Mouse (Mus musculus): Measurements from ENCODE around the gene Arap1. TPM values are rescaled to one million over a fixed set of nuclear protein-coding genes. Genes with fewer than 3 reads are reported as not detected.

The Arap1 gene
- total and polyA plus RNA-seq, 3 experiments, result 21.2 to 46.1 (median 38.5) TPM

- H3K4me2 ChIP-seq (ENCODE audit: insufficient read depth, low read depth, poor library complexity, severe bottlenecking), result 0 out of 2 replicates have a peak overlapping the region, but pooled peaks have one; percentile 74
- H3K27me3 ChIP-seq (replicated peaks), result no peaks in the 10 kb centered on the region
- no peak for DNase-seq (ENCODE audit: extremely low read depth)
- TF ChIP-seq ETS1 (conservative IDR thresholded peaks at IDR 0.05; ENCODE audit: low read depth, low read length) (peak; percentile 24; the same call in 1 of the 2 replicates), POLR2AphosphoS2 (IDR thresholded peaks at IDR 0.05; ENCODE audit: low read depth, low read length) (no peak)
- H3K4me1 ChIP-seq (ENCODE audit: control insufficient read depth in 1 of 2, insufficient read depth in 2 of 2), result peaks cover 43 to 75% of the 10 kb centered on the region in 2 experiments
- peaks cover 6% of the 10 kb centered on the region for H3K79me2 ChIP-seq (replicated peaks; ENCODE audit: control insufficient read depth, extremely low read depth, insufficient read depth, poor library complexity, severe bottlenecking)
- peaks cover 4 to 68% of the 10 kb centered on the region in 2 experiments for H3K36me3 ChIP-seq (replicated peaks in 1 of 2; ENCODE audit: control insufficient read depth in 1 of 2, insufficient read depth in 1 of 2, low read length in 1 of 2)
- H3K4me3 ChIP-seq (replicated peaks in 1 of 3; ENCODE audit: low read depth in 2 of 3, low read length in 2 of 3, poor library complexity in 1 of 3), result peak overlapping the region in 2 of 3 experiments; percentile 13 to 51
- dilution Hi-C loops (cut with MboI; ENCODE audit: extremely low pct_ligation_motif_present, extremely low pct_unique_long_range_greater_than_20kb, low sequenced_read_pairs) (no loop called here), in situ Hi-C loops (cut with MboI; ENCODE audit: low pct_ligation_motif_present, low pct_unique_long_range_greater_than_20kb, low sequenced_read_pairs) (loop anchor here (10.0 kb wide), 2 partner anchors 315 to 405 kb away; partner anchors contain the start of gene P2ry6)
- H3K9me3 ChIP-seq (replicated peaks; ENCODE audit: low read length), result no peaks in the 10 kb centered on the region
- H3K27ac ChIP-seq (ENCODE audit: insufficient read depth, low read depth), result no peak overlapping the region
- H3K9ac ChIP-seq (ENCODE audit: insufficient read depth, low read depth), result peak overlapping the region; percentile 93; the same call in 1 of the 2 replicates
Measured at GRCm38 (mm10) chr7:101379732-101380131, 31.9 kb downstream of the Arap1 start.

GRCm38 (mm10) chr7:101381512-101381911 lies 33.6 kb downstream of the Arap1 start:
- in situ Hi-C loops (cut with MboI; ENCODE audit: low pct_ligation_motif_present, low pct_unique_long_range_greater_than_20kb, low sequenced_read_pairs) (no loop called here), dilution Hi-C loops (cut with MboI; ENCODE audit: extremely low pct_ligation_motif_present, extremely low pct_unique_long_range_greater_than_20kb, low sequenced_read_pairs) (no loop called here)
- peaks cover 52 to 85% of the 10 kb centered on the region in 2 experiments for H3K4me1 ChIP-seq (ENCODE audit: control insufficient read depth in 1 of 2, insufficient read depth in 2 of 2)
- no peaks in the 10 kb centered on the region for H3K9me3 ChIP-seq (replicated peaks; ENCODE audit: low read length)
- TF ChIP-seq TCF12 (IDR thresholded peaks at IDR 0.05; ENCODE audit: low read depth, low read length) (no peak), TBP (conservative IDR thresholded peaks at IDR 0.05; ENCODE audit: low read depth, low read length) (no peak), BHLHE40 (IDR thresholded peaks at IDR 0.05; ENCODE audit: low read depth, low read length) (no peak), MAFK (IDR thresholded peaks at IDR 0.05; ENCODE audit: insufficient replicate concordance, low read length) (no peak), SIN3A (IDR thresholded peaks at IDR 0.05; ENCODE audit: low read length) (no peak), ETS1 (conservative IDR thresholded peaks at IDR 0.05; ENCODE audit: low read depth, low read length) (no peak), EP300 (IDR thresholded peaks at IDR 0.05; ENCODE audit: low read length) (no peak), CHD1 (IDR thresholded peaks at IDR 0.05; ENCODE audit: low read depth, low read length) (no peak), PAX5 (IDR thresholded peaks at IDR 0.05; ENCODE audit: low read length) (no peak), MYC (IDR thresholded peaks at IDR 0.05; ENCODE audit: low read depth, low read length) (no peak), IRF4 (IDR thresholded peaks at IDR 0.05; ENCODE audit: low read depth, low read length) (no peak)
- H3K4me2 ChIP-seq (ENCODE audit: insufficient read depth, low read depth, poor library complexity, severe bottlenecking), result 0 out of 2 replicates have a peak overlapping the region, but pooled peaks have one; percentile 55
- no peak overlapping the region for H3K9ac ChIP-seq (ENCODE audit: insufficient read depth, low read depth)
- DNase-seq (ENCODE audit: extremely low read depth), result no peak
- no peak overlapping the region for H3K27ac ChIP-seq (ENCODE audit: insufficient read depth, low read depth)
- H3K79me2 ChIP-seq (replicated peaks; ENCODE audit: control insufficient read depth, extremely low read depth, insufficient read depth, poor library complexity, severe bottlenecking), result peaks cover 6% of the 10 kb centered on the region
- H3K4me3 ChIP-seq (replicated peaks in 1 of 3; ENCODE audit: low read depth in 2 of 3, low read length in 2 of 3, poor library complexity in 1 of 3), result peak overlapping the region in 1 of 3 experiments; percentile 15
- H3K36me3 ChIP-seq (replicated peaks in 1 of 2; ENCODE audit: control insufficient read depth in 1 of 2, insufficient read depth in 1 of 2, low read length in 1 of 2), result peaks cover 5 to 69% of the 10 kb centered on the region in 2 experiments
- no peaks in the 10 kb centered on the region for H3K27me3 ChIP-seq (replicated peaks)

- peak; percentile 94 for DNase-seq (ENCODE audit: extremely low read depth)
- Histone ChIP-seq H3K27me3 (replicated peaks) (no peaks in the 10 kb centered on the region), H3K27ac (ENCODE audit: insufficient read depth, low read depth) (peak overlapping the region; percentile 42), H3K9ac (ENCODE audit: insufficient read depth, low read depth) (peak overlapping the region; percentile 32; the same call in 1 of the 2 replicates), H3K9me3 (replicated peaks; ENCODE audit: low read length) (no peaks in the 10 kb centered on the region), H3K4me3 (replicated peaks in 1 of 3; ENCODE audit: low read depth in 2 of 3, low read length in 2 of 3, poor library complexity in 1 of 3) (peak overlapping the region in 1 of 3 experiments; percentile 21), H3K4me2 (ENCODE audit: insufficient read depth, low read depth, poor library complexity, severe bottlenecking) (peak overlapping the region; percentile 55), H3K79me2 (replicated peaks; ENCODE audit: control insufficient read depth, extremely low read depth, insufficient read depth, poor library complexity, severe bottlenecking) (peaks cover 6% of the 10 kb centered on the region), H3K36me3 (replicated peaks in 1 of 2; ENCODE audit: control insufficient read depth in 1 of 2, insufficient read depth in 1 of 2, low read length in 1 of 2) (peaks cover 14 to 69% of the 10 kb centered on the region in 2 experiments), H3K4me1 (ENCODE audit: control insufficient read depth in 1 of 2, insufficient read depth in 2 of 2) (peaks cover 46 to 77% of the 10 kb centered on the region in 2 experiments)
- dilution Hi-C loops (cut with MboI; ENCODE audit: extremely low pct_ligation_motif_present, extremely low pct_unique_long_range_greater_than_20kb, low sequenced_read_pairs) (no loop called here), in situ Hi-C loops (cut with MboI; ENCODE audit: low pct_ligation_motif_present, low pct_unique_long_range_greater_than_20kb, low sequenced_read_pairs) (no loop called here)
- TF ChIP-seq ZKSCAN1 (IDR thresholded peaks at IDR 0.05; ENCODE audit: borderline replicate concordance, low read depth, low read length) (no peak), MAZ (IDR thresholded peaks at IDR 0.05; ENCODE audit: low read depth, low read length) (0 out of 2 replicates have a peak, but pooled peaks have one; percentile 35), KAT2A (IDR thresholded peaks at IDR 0.05; ENCODE audit: insufficient replicate concordance, low read length) (no peak), MAFK (IDR thresholded peaks at IDR 0.05; ENCODE audit: insufficient replicate concordance, low read length) (peak; percentile 99), ELF1 (IDR thresholded peaks at IDR 0.05; ENCODE audit: low read depth, low read length) (no peak), CHD2 (IDR thresholded peaks at IDR 0.05; ENCODE audit: low read length) (no peak), SMC3 (IDR thresholded peaks at IDR 0.05; ENCODE audit: low read depth, low read length) (no peak), RCOR1 (conservative IDR thresholded peaks at IDR 0.05; ENCODE audit: low read depth, low read length) (no peak), EP300 (IDR thresholded peaks at IDR 0.05; ENCODE audit: low read length) (peak; percentile 45; the same call in 1 of the 2 replicates), E2F4 (IDR thresholded peaks at IDR 0.05; ENCODE audit: insufficient replicate concordance, low read depth, low read length) (no peak), CTCF (conservative IDR thresholded peaks at IDR 0.05 in 1 of 2, IDR thresholded peaks at IDR 0.05 in 1 of 2; ENCODE audit: low read depth in 2 of 2, low read length in 2 of 2) (peak in 1 of 2 experiments; percentile 24; a peak in 2 of 4 replicates), JUN (IDR thresholded peaks at IDR 0.05; ENCODE audit: insufficient read depth, low read depth, low read length) (no peak), JUND (conservative IDR thresholded peaks at IDR 0.05; ENCODE audit: low read depth, low read length) (no peak), USF1 (IDR thresholded peaks at IDR 0.05; ENCODE audit: low read depth, low read length) (no peak), HCFC1 (IDR thresholded peaks at IDR 0.05; ENCODE audit: low read depth, low read length) (no peak)
Measured at GRCm38 (mm10) chr7:101382378-101382777, 34.5 kb downstream of the Arap1 start.

All from CH12.LX (cell line).